Mouse (Mus musculus): ENCODE results near the gene Nbdy. TPM values are rescaled to one million over a fixed set of nuclear protein-coding genes. Genes with fewer than 3 reads are reported as not detected.

Gene Nbdy
- total and polyA plus RNA-seq, 3 experiments, result not detected

GRCm38 (mm10) chrX:153707735-153708134, 15.7 kb upstream of the Nbdy start:
- Histone ChIP-seq H3K9ac (ENCODE audit: insufficient read depth, low read depth) (no peak overlapping the region), H3K9me3 (replicated peaks; ENCODE audit: low read length) (peaks cover 3% of the 10 kb centered on the region), H3K4me3 (replicated peaks in 1 of 3; ENCODE audit: low read depth in 2 of 3, low read length in 2 of 3, poor library complexity in 1 of 3) (no peak overlapping the region), H3K27ac (ENCODE audit: insufficient read depth, low read depth) (no peak overlapping the region), H3K4me2 (ENCODE audit: insufficient read depth, low read depth, poor library complexity, severe bottlenecking) (no peak overlapping the region), H3K4me1 (ENCODE audit: control insufficient read depth in 1 of 2, insufficient read depth in 2 of 2) (no peaks in the 10 kb centered on the region), H3K27me3 (replicated peaks) (no peaks in the 10 kb centered on the region), H3K79me2 (replicated peaks; ENCODE audit: control insufficient read depth, extremely low read depth, insufficient read depth, poor library complexity, severe bottlenecking) (no peaks in the 10 kb centered on the region), H3K36me3 (replicated peaks in 1 of 2; ENCODE audit: control insufficient read depth in 1 of 2, insufficient read depth in 1 of 2, low read length in 1 of 2) (no peaks in the 10 kb centered on the region)
- dilution Hi-C loops (cut with MboI; ENCODE audit: extremely low pct_ligation_motif_present, extremely low pct_unique_long_range_greater_than_20kb, low sequenced_read_pairs), result no loop called here
- in situ Hi-C loops (cut with MboI; ENCODE audit: low pct_ligation_motif_present, low pct_unique_long_range_greater_than_20kb, low sequenced_read_pairs), result no loop called here
- TF ChIP-seq NRF1 (IDR thresholded peaks at IDR 0.05; ENCODE audit: low read depth, low read length) (no peak), SMC3 (IDR thresholded peaks at IDR 0.05; ENCODE audit: low read depth, low read length) (no peak), ELF1 (IDR thresholded peaks at IDR 0.05; ENCODE audit: low read depth, low read length) (no peak)
- DNase-seq (ENCODE audit: extremely low read depth), result no peak

- Histone ChIP-seq H3K36me3 (replicated peaks in 1 of 2; ENCODE audit: control insufficient read depth in 1 of 2, insufficient read depth in 1 of 2, low read length in 1 of 2) (no peaks in the 10 kb centered on the region), H3K9me3 (replicated peaks; ENCODE audit: low read length) (peaks cover 3% of the 10 kb centered on the region), H3K4me2 (ENCODE audit: insufficient read depth, low read depth, poor library complexity, severe bottlenecking) (no peak overlapping the region), H3K27ac (ENCODE audit: insufficient read depth, low read depth) (no peak overlapping the region), H3K79me2 (replicated peaks; ENCODE audit: control insufficient read depth, extremely low read depth, insufficient read depth, poor library complexity, severe bottlenecking) (no peaks in the 10 kb centered on the region), H3K4me1 (ENCODE audit: control insufficient read depth in 1 of 2, insufficient read depth in 2 of 2) (no peaks in the 10 kb centered on the region), H3K27me3 (replicated peaks) (no peaks in the 10 kb centered on the region), H3K9ac (ENCODE audit: insufficient read depth, low read depth) (no peak overlapping the region), H3K4me3 (replicated peaks in 1 of 3; ENCODE audit: low read depth in 2 of 3, low read length in 2 of 3, poor library complexity in 1 of 3) (no peak overlapping the region)
- DNase-seq (ENCODE audit: extremely low read depth), result no peak
- in situ Hi-C loops (cut with MboI; ENCODE audit: low pct_ligation_motif_present, low pct_unique_long_range_greater_than_20kb, low sequenced_read_pairs) (no loop called here), dilution Hi-C loops (cut with MboI; ENCODE audit: extremely low pct_ligation_motif_present, extremely low pct_unique_long_range_greater_than_20kb, low sequenced_read_pairs) (no loop called here)
- TF ChIP-seq E2F4 (IDR thresholded peaks at IDR 0.05; ENCODE audit: insufficient replicate concordance, low read depth, low read length) (no peak), JUN (IDR thresholded peaks at IDR 0.05; ENCODE audit: insufficient read depth, low read depth, low read length) (no peak), MAX (IDR thresholded peaks at IDR 0.05; ENCODE audit: low read length) (no peak), PAX5 (IDR thresholded peaks at IDR 0.05; ENCODE audit: low read length) (no peak), MAZ (IDR thresholded peaks at IDR 0.05; ENCODE audit: low read depth, low read length) (no peak), SMC3 (IDR thresholded peaks at IDR 0.05; ENCODE audit: low read depth, low read length) (no peak), TBP (conservative IDR thresholded peaks at IDR 0.05; ENCODE audit: low read depth, low read length) (no peak), ELF1 (IDR thresholded peaks at IDR 0.05; ENCODE audit: low read depth, low read length) (no peak), MEF2A (IDR thresholded peaks at IDR 0.05; ENCODE audit: borderline replicate concordance, low read depth, low read length) (no peak), CHD2 (IDR thresholded peaks at IDR 0.05; ENCODE audit: low read length) (no peak), ZC3H11A (IDR thresholded peaks at IDR 0.05; ENCODE audit: low read depth, low read length) (no peak), POLR2A (IDR thresholded peaks at IDR 0.05; ENCODE audit: low read depth, low read length) (no peak), NRF1 (IDR thresholded peaks at IDR 0.05; ENCODE audit: low read depth, low read length) (no peak), MXI1 (IDR thresholded peaks at IDR 0.05; ENCODE audit: low read depth, low read length) (no peak), MAFK (IDR thresholded peaks at IDR 0.05; ENCODE audit: insufficient replicate concordance, low read length) (no peak), USF1 (IDR thresholded peaks at IDR 0.05; ENCODE audit: low read depth, low read length) (no peak), CTCF (conservative IDR thresholded peaks at IDR 0.05 in 1 of 2, IDR thresholded peaks at IDR 0.05 in 1 of 2; ENCODE audit: low read depth in 2 of 2, low read length in 2 of 2) (no peak), USF2 (conservative IDR thresholded peaks at IDR 0.05; ENCODE audit: low read depth, low read length) (no peak), UBTF (IDR thresholded peaks at IDR 0.05; ENCODE audit: low read depth, low read length) (no peak), HCFC1 (IDR thresholded peaks at IDR 0.05; ENCODE audit: low read depth, low read length) (no peak)
Observed at GRCm38 (mm10) chrX:153716716-153717115, 6.7 kb upstream of the Nbdy start.
